In genomic region chrX:38566521-38567205, GRCm38 (mm10) we compare ENCODE assay signal across 9 mouse cellular contexts.
"Had no signal": no experiment of that assay in that cellular context is flagged by ENCODE, and none has a peak within 500 bp of the region (broad histone marks: within the 10 kb centered on the region; RNA-seq: fewer than 3 reads in every experiment).

No protein-coding gene starts in this region.

- H3K4me3 ChIP-seq: limb, embryonic 10.5 days; liver, embryonic 15.5 days; midbrain, embryonic 13.5 days had no signal

- ATAC-seq: lung, postnatal 0 days; midbrain, embryonic 13.5 days had no signal

- DNase-seq: kidney, postnatal 25 days; lung, adult 2 months; lung, postnatal 36 days; right cerebral cortex, postnatal 14 days; thymus, postnatal 36 days had no signal

- H3K27me3 ChIP-seq: liver, embryonic 15.5 days; midbrain, embryonic 13.5 days had no signal

- H3K9me3 ChIP-seq: limb, embryonic 10.5 days; liver, embryonic 15.5 days; midbrain, embryonic 13.5 days had no signal

- H3K4me1 ChIP-seq: limb, embryonic 10.5 days had no signal

- H3K27ac ChIP-seq: liver, embryonic 15.5 days; midbrain, embryonic 13.5 days had no signal

- H3K9ac ChIP-seq: liver, embryonic 15.5 days; midbrain, embryonic 13.5 days had no signal

- H3K36me3 ChIP-seq: limb, embryonic 10.5 days; liver, embryonic 15.5 days; midbrain, embryonic 13.5 days had no signal
